Mouse (Mus musculus) brain, embryonic 14.5 days (tissue): ENCODE data around the gene Pabpc4.

Experiments
- CTCF ChIP-seq: fragments of 200-500 bp; IDR thresholded peaks from 2 replicates; pipeline ENCODE4 v1.5.1; 2012; ENCODE audit warnings: inconsistent platforms, mild to moderate bottlenecking, moderate library complexity, borderline replicate concordance; ENCODE audit not compliant: insufficient read depth, insufficient read length; ENCODE audit errors: extremely low read depth
- POLR2A ChIP-seq: fragments of 200-500 bp; IDR thresholded peaks from 2 replicates; pipeline ENCODE4 v1.6.1; 2012; ENCODE audit warnings: mild to moderate bottlenecking, inconsistent platforms, borderline replicate concordance; ENCODE audit not compliant: poor library complexity, insufficient read depth, insufficient read length, severe bottlenecking; ENCODE audit errors: extremely low read depth

DNA sequence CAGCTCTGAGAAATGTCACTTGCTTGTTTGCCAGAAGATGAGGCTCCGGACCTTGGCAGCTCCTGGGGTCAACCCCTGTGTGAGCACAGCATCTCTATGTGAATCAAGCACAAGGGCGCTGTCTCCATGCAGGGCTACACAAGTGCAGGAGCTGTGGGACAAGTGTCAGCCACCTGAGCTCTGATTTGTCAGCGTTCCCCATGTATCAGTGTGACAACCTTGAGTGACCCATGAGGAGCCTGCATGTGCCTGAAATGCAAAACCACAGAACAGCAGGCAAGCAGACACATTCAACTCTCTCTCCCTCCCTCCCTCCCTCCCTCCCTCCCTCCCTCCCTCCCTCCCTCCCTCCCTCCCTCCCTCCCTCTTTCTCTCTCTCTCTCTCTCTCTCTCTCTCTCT lies 65.5 kb downstream of the Pabpc4 start:
- TF ChIP-seq POLR2A: no peak
- TF ChIP-seq CTCF: no peak
